Mouse (Mus musculus) forebrain, postnatal 0 days (tissue): ENCODE data around the gene Slc28a2. TPM values are rescaled to one million over a fixed set of nuclear protein-coding genes. Genes with fewer than 3 reads are reported as not detected.
"Not testable (repeated sequence)": the region's sequence is repeated elsewhere in the genome, so short reads cannot be mapped to it uniquely, and the experiment has no call there.

ENCODE experiments used
- ATAC-seq: fragments of 200-750 bp; cut with Nextera tagmentation; 2 replicates; pipeline ENCODE4 v1.8.0; 2017; ENCODE audit warnings: mild to moderate bottlenecking, moderate library complexity
- DNase-seq: peaks from one replicate; pipeline ENCODE4 v3.0.0-alpha.2; 2015
- H3K27ac ChIP-seq: fragments of 300-500 bp; sonication (generic); 2 replicates; pipeline ENCODE4 v1.5.1; 2014; ENCODE audit warnings: low read depth, mild to moderate bottlenecking, antibody characterized with exemption, low read length, moderate library complexity, mixed read lengths
- H3K27me3 ChIP-seq: fragments of 300-500 bp; sonication (generic); 2 replicates; pipeline ENCODE4 v1.6.1; 2014; ENCODE audit warnings: mild to moderate bottlenecking, low read length, mixed read lengths; ENCODE audit not compliant: insufficient read depth
- H3K36me3 ChIP-seq: fragments of 300-500 bp; sonication (generic); 2 replicates; pipeline ENCODE4 v1.6.1; 2014; ENCODE audit warnings: mild to moderate bottlenecking, moderate library complexity; ENCODE audit not compliant: insufficient read depth
- H3K4me1 ChIP-seq: fragments of 300-500 bp; sonication (generic); 2 replicates; pipeline ENCODE4 v1.6.1; 2014; ENCODE audit warnings: antibody characterized with exemption; ENCODE audit not compliant: insufficient read depth
- H3K4me2 ChIP-seq: fragments of 300-500 bp; sonication (generic); 2 replicates; pipeline ENCODE4 v1.6.1; 2014; ENCODE audit warnings: low read depth, mild to moderate bottlenecking, moderate library complexity
- H3K4me3 ChIP-seq: fragments of 300-500 bp; sonication (generic); 2 replicates; pipeline ENCODE4 v1.5.1; 2014; ENCODE audit warnings: low read depth, low read length, mixed read lengths
- H3K9ac ChIP-seq: fragments of 300-500 bp; sonication (generic); 2 replicates; pipeline ENCODE4 v1.6.1; 2014; ENCODE audit warnings: mild to moderate bottlenecking
- H3K9me3 ChIP-seq: fragments of 300-500 bp; sonication (generic); 2 replicates; pipeline ENCODE4 v1.6.1; 2016; ENCODE audit warnings: low read length
- CTCF ChIP-seq: sonication (generic); IDR thresholded peaks from 2 replicates; pipeline ENCODE4 v1.5.1; 2016; ENCODE audit warnings: antibody characterized with exemption, control low read depth, low read depth
- WGBS: fragments of 180-500 bp; shearing (Covaris S2); extraction: QIAGEN DNeasy Blood & Tissue Kit; methylation state at CpG from one replicate; pipeline ENCODE4 v1.1.7; 2014; 5-methylcytosine and 5-hydroxymethylcytosine counted together
- polyA plus RNA-seq: library from polyadenylated mRNA; unstranded; fragments of >200 nt; fragmentation: Nextera tagmentation; extraction: Ambion mirVana; gene quantifications from 2 replicates; pipeline ENCODE4 v1.2.1, GENCODE M21; 2015
- total RNA-seq: library from RNA; depleted of rRNA; stranded (reverse); fragments of >200 nt; gene quantifications from 2 replicates; pipeline ENCODE4 v1.2.3, GENCODE M21; 2014; rRNA removed

Gene Slc28a2
- total and polyA plus RNA-seq, 2 experiments from 2014 or later = 0.05 to 0.15 TPM

DNA sequence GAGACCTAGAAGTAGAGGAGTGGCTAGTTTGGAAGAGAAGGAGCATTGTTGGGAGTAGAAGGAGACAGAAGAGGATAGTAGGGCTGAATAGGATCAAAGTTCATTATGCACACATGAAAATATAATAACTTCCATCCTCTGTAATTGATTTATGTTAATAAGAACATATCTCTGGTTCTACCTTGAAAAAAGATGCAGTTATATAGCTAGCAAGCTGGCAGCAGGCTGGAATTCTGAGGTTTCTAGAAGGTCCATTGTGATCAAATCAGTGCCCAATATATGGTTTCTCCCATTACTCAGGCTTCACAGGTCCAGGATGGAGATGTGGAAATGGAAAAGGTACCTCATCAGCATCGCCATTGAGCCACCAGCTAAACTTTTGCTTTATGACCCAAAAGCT is 58.4 kb downstream of the Slc28a2 start, which contains the start of gene Gm14085:
TSS of gene Gm14085 (plus strand) at position 301 of the 400 bp plus-strand sequence.
- no peak for ATAC-seq
- 97% methylated on average over 1 of the region's 1 CpGs for WGBS
- no peak within 1 kb of the TSS for H3K9ac ChIP-seq
- H3K36me3 ChIP-seq = no peaks in the 10 kb centered on the region
- H3K27ac ChIP-seq = no peak within 1 kb of the TSS
- no peaks in the 10 kb centered on the region for H3K9me3 ChIP-seq
- no peak for DNase-seq
- no peak within 1 kb of the TSS for H3K4me3 ChIP-seq
- H3K4me1 ChIP-seq = no peaks in the 10 kb centered on the region
- H3K27me3 ChIP-seq = no peaks in the 10 kb centered on the region
- H3K4me2 ChIP-seq = no peak within 1 kb of the TSS
- no peak for TF ChIP-seq CTCF

DNA sequence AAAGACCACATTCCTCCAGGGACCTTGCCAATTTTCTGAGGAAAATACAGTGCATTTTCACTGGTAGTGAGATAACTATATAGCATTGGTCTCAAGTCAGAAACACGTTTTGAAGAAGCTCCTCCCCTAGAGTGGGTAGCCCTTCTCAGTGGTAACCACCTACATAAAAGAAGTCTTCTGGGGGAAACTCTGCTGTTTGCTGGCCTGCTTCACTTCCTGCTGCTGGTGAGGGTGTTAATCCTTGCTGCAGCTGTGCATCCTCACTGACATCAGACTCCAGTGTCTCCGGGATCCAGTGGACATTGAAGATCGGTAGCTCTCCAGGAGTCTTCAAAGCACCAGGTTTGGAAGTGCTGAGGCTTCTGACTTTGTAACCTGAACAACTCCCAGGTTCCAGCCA is 59.4 kb downstream of the Slc28a2 start:
- not testable (repeated sequence) for H3K36me3 ChIP-seq, H3K27me3 ChIP-seq, H3K9me3 ChIP-seq, H3K4me2 ChIP-seq, H3K4me3 ChIP-seq, H3K4me1 ChIP-seq, DNase-seq, H3K9ac ChIP-seq, H3K27ac ChIP-seq, ATAC-seq
- whole genome bisulfite sequencing = 11% methylated on average over 1 of the region's 3 CpGs

DNA sequence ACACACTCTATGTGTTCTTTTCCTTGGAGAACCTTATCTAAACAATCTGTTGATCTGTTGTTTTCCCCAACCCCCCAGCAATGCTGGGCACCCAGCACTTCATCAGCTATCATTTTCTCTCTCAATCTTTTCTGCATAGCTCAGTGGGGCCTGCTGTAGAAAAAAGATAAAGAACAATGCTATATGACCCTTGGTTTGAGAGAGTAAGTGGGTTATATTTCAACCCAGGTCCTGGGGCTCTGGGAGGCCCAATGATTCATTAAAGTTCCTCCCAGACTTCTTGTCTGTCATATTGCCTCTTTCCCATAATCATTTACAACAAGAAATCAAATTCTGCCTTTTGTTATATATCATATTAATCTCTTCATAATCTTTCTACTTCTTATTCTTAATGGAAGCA is 59.8 kb downstream of the Slc28a2 start:
- not testable (repeated sequence) for H3K27me3 ChIP-seq, H3K9ac ChIP-seq, H3K36me3 ChIP-seq, H3K4me1 ChIP-seq, ATAC-seq, DNase-seq, H3K9me3 ChIP-seq, H3K27ac ChIP-seq, H3K4me3 ChIP-seq, H3K4me2 ChIP-seq

DNA sequence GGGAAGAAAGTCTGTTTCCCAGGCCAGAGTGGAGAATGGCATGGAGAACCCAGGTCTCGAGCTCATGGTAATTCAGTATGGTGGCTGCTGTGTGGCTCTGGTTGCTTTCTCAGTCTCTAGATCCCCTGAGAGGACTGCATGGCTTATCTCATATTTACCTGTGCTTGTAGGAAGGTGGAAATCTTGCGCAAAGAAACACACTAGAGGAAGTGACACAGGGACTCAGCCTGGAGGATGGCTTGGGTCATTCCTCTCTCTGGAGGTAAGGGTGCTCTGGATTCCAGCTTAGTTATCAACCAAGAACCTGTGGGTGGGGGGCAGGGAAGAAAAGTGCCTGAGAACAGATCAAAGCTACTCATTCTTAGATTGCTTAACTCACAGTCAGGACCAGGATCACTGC is 60.4 kb downstream of the Slc28a2 start:
- no peak overlapping the region for H3K27ac ChIP-seq
- H3K9me3 ChIP-seq = no peaks in the 10 kb centered on the region
- H3K9ac ChIP-seq = no peak overlapping the region
- 86% methylated on average over 2 of the region's 2 CpGs for WGBS
- no peaks in the 10 kb centered on the region for H3K4me1 ChIP-seq
- H3K4me2 ChIP-seq = no peak overlapping the region
- no peak for TF ChIP-seq CTCF
- H3K36me3 ChIP-seq = no peaks in the 10 kb centered on the region
- no peak overlapping the region for H3K4me3 ChIP-seq
- ATAC-seq (no peak), DNase-seq (no peak)
- H3K27me3 ChIP-seq = no peaks in the 10 kb centered on the region

Other genes starting within 250 kb of the Slc28a2 start
- gene Patl2, start 240.3 kb upstream of the Slc28a2 start, total RNA-seq = not detected in 2 replicates
- gene Patl2, start 240.3 kb upstream of the Slc28a2 start, polyA plus RNA-seq = not detected in 2 replicates
- gene Terb2, start 240.2 kb upstream of the Slc28a2 start, total RNA-seq = not detected in 2 replicates
- not detected in 2 replicates for gene Terb2, start 240.2 kb upstream of the Slc28a2 start, polyA plus RNA-seq
- 19.7 and 27.4 TPM in 2 replicates for gene Sord, start 191.7 kb upstream of the Slc28a2 start, total RNA-seq
- 17.7 and 21.2 TPM in 2 replicates for gene Sord, start 191.7 kb upstream of the Slc28a2 start, polyA plus RNA-seq
- 0.08 and 0.14 TPM in 2 replicates for gene Duox2, start 128.0 kb upstream of the Slc28a2 start, total RNA-seq
- 0.05 TPM in 1 of 2 replicates, not detected in the other for gene Duox2, start 128.0 kb upstream of the Slc28a2 start, polyA plus RNA-seq
- gene Duoxa2, start 127.6 kb upstream of the Slc28a2 start, total RNA-seq = 0.69 TPM in 1 of 2 replicates, not detected in the other
- gene Duoxa2, start 127.6 kb upstream of the Slc28a2 start, polyA plus RNA-seq = 0.31 and 0.46 TPM in 2 replicates
- gene Duoxa1, start 112.7 kb upstream of the Slc28a2 start, total RNA-seq = 0.10 and 0.23 TPM in 2 replicates
- gene Duoxa1, start 112.7 kb upstream of the Slc28a2 start, polyA plus RNA-seq = 0.25 and 0.46 TPM in 2 replicates
- gene Duox1, start 110.8 kb upstream of the Slc28a2 start, total RNA-seq = not detected in 2 replicates
- 0.06 and 0.08 TPM in 2 replicates for gene Duox1, start 110.8 kb upstream of the Slc28a2 start, polyA plus RNA-seq
- 69.3 and 70.7 TPM in 2 replicates for gene Shf, start 57.3 kb upstream of the Slc28a2 start, total RNA-seq
- 6.7 and 7.7 TPM in 2 replicates for gene Shf, start 57.3 kb upstream of the Slc28a2 start, polyA plus RNA-seq
- not detected in 2 replicates for gene Gm14085, start 58.5 kb downstream of the Slc28a2 start, total RNA-seq
- gene Gm14085, start 58.5 kb downstream of the Slc28a2 start, polyA plus RNA-seq = not detected in 2 replicates
- gene Gatm, start 184.8 kb downstream of the Slc28a2 start, total RNA-seq = 47.6 and 48.2 TPM in 2 replicates
- gene Gatm, start 184.8 kb downstream of the Slc28a2 start, polyA plus RNA-seq = 53.0 and 59.7 TPM in 2 replicates
- 0.46 and 1.4 TPM in 2 replicates for gene AA467197, start 210.5 kb downstream of the Slc28a2 start, total RNA-seq
- 0.59 TPM in 1 of 2 replicates, not detected in the other for gene AA467197, start 210.5 kb downstream of the Slc28a2 start, polyA plus RNA-seq